Mouse (Mus musculus) gastrocnemius, postnatal 10 days (tissue): ENCODE data around the gene Man1b1. TPM values are rescaled to one million over a fixed set of nuclear protein-coding genes. Genes with fewer than 3 reads are reported as not detected.

Experiments used
- DNase-seq: peaks from one replicate; pipeline ENCODE4 v3.0.0; 2021; ENCODE audit warnings: mixed read lengths
- total RNA-seq, 2 experiments: library from RNA; stranded (reverse); gene quantifications; 2 replicates each; pipeline ENCODE4 v1.2.3; 2021

Man1b1 gene
- total RNA-seq, 2 experiments from 2014 or later, result 21.0 to 25.2 TPM

- DNase-seq, result no peak
Observed at GRCm38 (mm10) chr2:25305587-25306359, 26.4 kb upstream of the Man1b1 start.

GRCm38 (mm10) chr2:25310180-25310579 is 22.0 kb upstream of the Man1b1 start:
- no peak for DNase-seq

- DNase-seq, result no peak
Observed at GRCm38 (mm10) chr2:25310969-25311368, 21.2 kb upstream of the Man1b1 start.

- DNase-seq, result no peak
Observed at GRCm38 (mm10) chr2:25311491-25311891, 20.6 kb upstream of the Man1b1 start.

- DNase-seq, result no peak
Observed at GRCm38 (mm10) chr2:25318119-25318966, 13.8 kb upstream of the Man1b1 start.

- DNase-seq, result peak; percentile 79
Observed at GRCm38 (mm10) chr2:25318971-25319773, 13.0 kb upstream of the Man1b1 start, which contains the start of gene Grin1. Gene Grin1 (minus strand): TSS chr2:25319187.

- no peak for DNase-seq
Observed at GRCm38 (mm10) chr2:25320084-25320483, 12.1 kb upstream of the Man1b1 start.

GRCm38 (mm10) chr2:25326036-25326435 is 6.1 kb upstream of the Man1b1 start:
- no peak for DNase-seq

- DNase-seq, result no peak
Observed at GRCm38 (mm10) chr2:25328440-25328839, 3.7 kb upstream of the Man1b1 start.

GRCm38 (mm10) chr2:25331470-25331869 is 668 bp upstream of the Man1b1 start:
- no peak for DNase-seq

- DNase-seq, result no peak
Observed at GRCm38 (mm10) chr2:25333569-25333968, 1.4 kb downstream of the Man1b1 start.

- DNase-seq, result no peak
Observed at GRCm38 (mm10) chr2:25338303-25338702, 6.2 kb downstream of the Man1b1 start.

GRCm38 (mm10) chr2:25348162-25348561 is 16.0 kb downstream of the Man1b1 start:
- DNase-seq, result no peak

- no peak for DNase-seq
Observed at GRCm38 (mm10) chr2:25349499-25349898, 17.4 kb downstream of the Man1b1 start.

GRCm38 (mm10) chr2:25350701-25351100 is 18.6 kb downstream of the Man1b1 start:
- DNase-seq, result no peak

- no peak for DNase-seq
Observed at GRCm38 (mm10) chr2:25354211-25354610, 22.1 kb downstream of the Man1b1 start.

- DNase-seq, result no peak
Observed at GRCm38 (mm10) chr2:25355419-25356066, 23.4 kb downstream of the Man1b1 start.

GRCm38 (mm10) chr2:25356208-25357079 is 24.3 kb downstream of the Man1b1 start, which contains the start of gene Dpp7:
Gene Dpp7 (minus strand): TSS chr2:25356359.
- peak; percentile 68 for DNase-seq

- no peak for DNase-seq
Observed at GRCm38 (mm10) chr2:25359848-25360247, 27.7 kb downstream of the Man1b1 start.

GRCm38 (mm10) chr2:25363478-25364178 is 31.5 kb downstream of the Man1b1 start:
- no peak for DNase-seq
